ENCODE assay signal across 14 mouse cellular contexts in the genomic region with DNA sequence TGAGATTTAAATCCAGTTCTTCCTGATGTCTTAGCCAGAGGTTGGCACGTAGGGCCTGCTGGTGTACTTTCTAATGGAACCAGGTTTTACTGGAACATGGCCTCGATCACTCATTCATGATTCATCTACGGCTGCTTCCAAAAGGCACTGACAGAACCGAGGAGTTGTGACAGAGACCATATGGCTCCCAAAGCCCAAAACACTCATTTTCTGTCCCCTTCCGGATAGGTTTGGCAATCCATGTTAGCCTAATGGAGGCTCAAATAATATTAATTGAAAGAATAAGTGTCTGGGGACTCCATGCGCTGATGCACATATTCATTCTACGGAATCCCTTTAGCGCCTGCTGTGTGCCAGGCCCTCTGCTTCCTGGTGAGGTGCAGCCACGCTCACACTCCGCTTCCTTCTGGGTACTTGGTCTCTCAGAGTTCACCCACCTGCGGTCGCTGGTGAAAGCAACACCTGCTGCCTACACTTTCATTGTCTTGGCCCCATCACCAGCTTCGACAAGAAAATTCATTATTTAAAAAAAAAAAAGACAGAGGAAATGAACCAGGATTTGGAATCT.
A peak's percentile ranks its signal among the peaks of the same experiment; 100 is the strongest.
DNase-seq lines count a peak whose midpoint lies in the region; ATAC-seq and TF ChIP-seq lines count a peak whose summit lies in the region.
"Had no signal": no experiment of that assay in that cellular context is flagged by ENCODE, and none has a peak within 500 bp of the region (broad histone marks: within the 10 kb centered on the region; RNA-seq: fewer than 3 reads in every experiment).

No protein-coding gene starts in this region.

- no peak overlapping the region for H3K27ac ChIP-seq in forebrain, embryonic 14.5 days (ENCODE audit: low read depth, low read length)
- H3K27ac ChIP-seq in forebrain, embryonic 13.5 days, result no peak overlapping the region
- peak overlapping the region; percentile 15; the same call in 1 of the 2 replicates for H3K27ac ChIP-seq in heart, embryonic 16.5 days (ENCODE audit: low read length)
- H3K27ac ChIP-seq in heart, embryonic 12.5 days (ENCODE audit: poor library complexity, severe bottlenecking), result no peak overlapping the region
- H3K27ac ChIP-seq in lung, postnatal 0 days (ENCODE audit: low read length), result no peak overlapping the region
- H3K27ac ChIP-seq: intestine, embryonic 15.5 days; kidney, embryonic 15.5 days; limb, embryonic 12.5 days; liver, embryonic 15.5 days; neural tube, embryonic 12.5 days had no signal

- no peaks in the 10 kb centered on the region for H3K9me3 ChIP-seq in forebrain, embryonic 14.5 days (replicated peaks; ENCODE audit: control insufficient read depth, low read length)
- H3K9me3 ChIP-seq in forebrain, embryonic 13.5 days (replicated peaks), result no peaks in the 10 kb centered on the region
- H3K9me3 ChIP-seq in heart, embryonic 16.5 days (replicated peaks; ENCODE audit: control insufficient read depth, low read length), result no peaks in the 10 kb centered on the region
- H3K9me3 ChIP-seq in heart, embryonic 12.5 days (replicated peaks), result no peaks in the 10 kb centered on the region
- no peaks in the 10 kb centered on the region for H3K9me3 ChIP-seq in lung, postnatal 0 days (ENCODE audit: low read length)
- H3K9me3 ChIP-seq: intestine, embryonic 15.5 days; kidney, embryonic 15.5 days; limb, embryonic 12.5 days; liver, embryonic 15.5 days; neural tube, embryonic 12.5 days had no signal

- H3K4me1 ChIP-seq in forebrain, embryonic 14.5 days (ENCODE audit: control insufficient read depth, insufficient read depth, low read length), result no peaks in the 10 kb centered on the region
- peaks cover 5% of the 10 kb centered on the region for H3K4me1 ChIP-seq in forebrain, embryonic 13.5 days
- H3K4me1 ChIP-seq in heart, embryonic 16.5 days (ENCODE audit: control insufficient read depth, insufficient read depth, low read length), result peaks cover 13% of the 10 kb centered on the region
- H3K4me1 ChIP-seq in heart, embryonic 12.5 days (replicated peaks), result peaks cover 29% of the 10 kb centered on the region
- peaks cover 1% of the 10 kb centered on the region; the same call in 1 of the 2 replicates for H3K4me1 ChIP-seq in lung, postnatal 0 days (ENCODE audit: insufficient read depth, low read depth, low read length)

- WGBS in forebrain, embryonic 14.5 days, result 75% methylated on average over 13 of the region's 13 CpGs
- 83% methylated on average over 13 of the region's 13 CpGs for WGBS in forebrain, embryonic 13.5 days
- WGBS in heart, embryonic 16.5 days, result 75% methylated on average over 13 of the region's 13 CpGs
- WGBS in heart, embryonic 12.5 days, result 80% methylated on average over 13 of the region's 13 CpGs
- 71% methylated on average over 13 of the region's 13 CpGs for WGBS in lung, postnatal 0 days

- no peak overlapping the region for H3K4me2 ChIP-seq in forebrain, embryonic 14.5 days (ENCODE audit: low read length)
- H3K4me2 ChIP-seq in forebrain, embryonic 13.5 days, result no peak overlapping the region
- H3K4me2 ChIP-seq in heart, embryonic 16.5 days (ENCODE audit: low read depth, low read length), result no peak overlapping the region
- no peak overlapping the region for H3K4me2 ChIP-seq in heart, embryonic 12.5 days
- no peak overlapping the region for H3K4me2 ChIP-seq in lung, postnatal 0 days (replicated peaks; ENCODE audit: low read depth, low read length)
- H3K4me2 ChIP-seq: intestine, embryonic 15.5 days; kidney, embryonic 15.5 days; limb, embryonic 12.5 days; liver, embryonic 15.5 days; neural tube, embryonic 12.5 days had no signal

- peaks cover 10% of the 10 kb centered on the region; the same call in 1 of the 2 replicates for H3K36me3 ChIP-seq in forebrain, embryonic 14.5 days (ENCODE audit: control insufficient read depth, insufficient read depth, low read length)
- peaks cover 4% of the 10 kb centered on the region; the same call in 1 of the 2 replicates for H3K36me3 ChIP-seq in forebrain, embryonic 13.5 days (ENCODE audit: poor library complexity, severe bottlenecking)
- no peaks in the 10 kb centered on the region for H3K36me3 ChIP-seq in heart, embryonic 16.5 days (ENCODE audit: control insufficient read depth, insufficient read depth)
- no peaks in the 10 kb centered on the region for H3K36me3 ChIP-seq in heart, embryonic 12.5 days
- H3K36me3 ChIP-seq in lung, postnatal 0 days (ENCODE audit: insufficient read depth, low read length), result no peaks in the 10 kb centered on the region
- H3K36me3 ChIP-seq: intestine, embryonic 15.5 days; kidney, embryonic 15.5 days; limb, embryonic 12.5 days; liver, embryonic 15.5 days; neural tube, embryonic 12.5 days had no signal

- TF ChIP-seq CTCF in lung, postnatal 0 days (IDR thresholded peaks at IDR 0.05), result no peak

- no peak for TF ChIP-seq EP300 in lung, postnatal 0 days (IDR thresholded peaks at IDR 0.05)

- ATAC-seq in forebrain, embryonic 14.5 days, result no peak
- ATAC-seq in forebrain, embryonic 13.5 days, result no peak; the same call in 1 of the 2 replicates
- no peak for ATAC-seq in heart, embryonic 16.5 days (replicated peaks; ENCODE audit: extremely low read depth, insufficient read depth, low FRiP score)
- no peak for ATAC-seq in heart, embryonic 12.5 days (ENCODE audit: insufficient number of reproducible peaks, low FRiP score)
- peak; percentile 62 for ATAC-seq in lung, postnatal 0 days
- ATAC-seq: intestine, embryonic 15.5 days had no signal

- DNase-seq in forebrain, embryonic 14.5 days (ENCODE audit: low spot score), result peak; percentile 22
- peak; percentile 66 for DNase-seq in lung, postnatal 0 days (ENCODE audit: low spot score)
- DNase-seq in lung, postnatal 4 days, result no peak
- peak; percentile 53 for DNase-seq in cerebellum, adult 9-11 months
- DNase-seq in B cell, adult 2 months, result no peak
- DNase-seq: gastrocnemius, postnatal 14 days had no signal

- H3K9ac ChIP-seq in forebrain, embryonic 14.5 days (ENCODE audit: low read length), result no peak overlapping the region
- no peak overlapping the region for H3K9ac ChIP-seq in forebrain, embryonic 13.5 days
- H3K9ac ChIP-seq in heart, embryonic 16.5 days (ENCODE audit: low read length), result no peak overlapping the region
- no peak overlapping the region for H3K9ac ChIP-seq in heart, embryonic 12.5 days
- H3K9ac ChIP-seq in lung, postnatal 0 days (replicated peaks; ENCODE audit: low read depth), result no peak overlapping the region
- H3K9ac ChIP-seq: intestine, embryonic 15.5 days; kidney, embryonic 15.5 days; limb, embryonic 12.5 days; liver, embryonic 15.5 days; neural tube, embryonic 12.5 days had no signal

- H3K27me3 ChIP-seq in forebrain, embryonic 14.5 days (replicated peaks; ENCODE audit: control insufficient read depth, insufficient read depth, low read length), result no peaks in the 10 kb centered on the region
- H3K27me3 ChIP-seq in forebrain, embryonic 13.5 days, result no peaks in the 10 kb centered on the region
- no peaks in the 10 kb centered on the region for H3K27me3 ChIP-seq in heart, embryonic 16.5 days (ENCODE audit: control insufficient read depth, insufficient read depth, low read length)
- 0 out of 2 replicates have a peak, but pooled peaks cover 4% of the 10 kb centered on the region for H3K27me3 ChIP-seq in heart, embryonic 12.5 days (replicated peaks)
- H3K27me3 ChIP-seq in lung, postnatal 0 days (replicated peaks; ENCODE audit: insufficient read depth, low read length), result no peaks in the 10 kb centered on the region
- H3K27me3 ChIP-seq: intestine, embryonic 15.5 days; kidney, embryonic 15.5 days; limb, embryonic 12.5 days; liver, embryonic 15.5 days; neural tube, embryonic 12.5 days had no signal

- H3K4me3 ChIP-seq in forebrain, embryonic 14.5 days (ENCODE audit: low read depth, low read length), result no peak overlapping the region
- H3K4me3 ChIP-seq in forebrain, embryonic 13.5 days, result no peak overlapping the region
- H3K4me3 ChIP-seq in heart, embryonic 16.5 days (ENCODE audit: low read length), result no peak overlapping the region
- no peak overlapping the region for H3K4me3 ChIP-seq in heart, embryonic 12.5 days
- no peak overlapping the region for H3K4me3 ChIP-seq in lung, postnatal 0 days (ENCODE audit: low read depth, low read length)
- H3K4me3 ChIP-seq: intestine, embryonic 15.5 days; kidney, embryonic 15.5 days; limb, embryonic 12.5 days; liver, embryonic 15.5 days; neural tube, embryonic 12.5 days had no signal

Comparison
In these comparisons a context has a peak if more than half of its experiments do, and no peak if none do; other contexts are left out.
1. DNase-seq: peak in forebrain, embryonic 14.5 days (single experiment), lung, postnatal 0 days (single experiment) and cerebellum, adult 9-11 months (single experiment); none in lung, postnatal 4 days (0 of 2) and B cell, adult 2 months (0 of 2).